Comparison of ENCODE assay signal across 23 mouse cellular contexts in genomic region chr16:93573434-93573833, GRCm38 (mm10). TPM values are rescaled to one million over a fixed set of nuclear protein-coding genes. Genes with fewer than 3 reads are reported as not detected.
"Had no signal": no experiment of that assay in that cellular context is flagged by ENCODE, and none has a peak within 500 bp of the region (broad histone marks: within the 10 kb centered on the region; RNA-seq: fewer than 3 reads in every experiment).

No protein-coding gene starts in this region.

- ATAC-seq: midbrain, embryonic 16.5 days had no signal

- H3K27ac ChIP-seq: midbrain, embryonic 10.5 days; midbrain, embryonic 12.5 days; neural tube, embryonic 12.5 days; stomach, embryonic 15.5 days; stomach, postnatal 0 days had no signal

- H3K4me2 ChIP-seq: lung, embryonic 14.5 days; midbrain, embryonic 12.5 days; neural tube, embryonic 12.5 days; stomach, embryonic 15.5 days had no signal

- DNase-seq: lung, adult 18-20 months; lung, embryonic 14.5 days; lung, postnatal 10 days; lung, postnatal 4 days; midbrain, embryonic 14.5 days; right cerebral cortex, postnatal 14 days; spleen, adult 18-20 months; thymus, postnatal 14 days had no signal

- H3K4me1 ChIP-seq: midbrain, embryonic 12.5 days had no signal

- H3K36me3 ChIP-seq: midbrain, embryonic 10.5 days; midbrain, embryonic 12.5 days; neural tube, embryonic 12.5 days; stomach, embryonic 15.5 days had no signal

- H3K4me3 ChIP-seq: midbrain, embryonic 10.5 days; midbrain, embryonic 12.5 days; neural tube, embryonic 12.5 days; stomach, embryonic 15.5 days had no signal

- H3K9me3 ChIP-seq: midbrain, embryonic 10.5 days; midbrain, embryonic 12.5 days; neural tube, embryonic 12.5 days; stomach, embryonic 15.5 days had no signal

- H3K27me3 ChIP-seq: midbrain, embryonic 12.5 days; neural tube, embryonic 12.5 days; stomach, embryonic 15.5 days had no signal

- H3K9ac ChIP-seq: lung, embryonic 14.5 days; midbrain, embryonic 12.5 days; neural tube, embryonic 12.5 days; stomach, embryonic 15.5 days had no signal

RNA-seq across cellular contexts. Expression of gene Gm5678, which starts 54.5 kb away (rescaled TPM):
- total RNA-seq: megakaryocyte, adult 5-6 weeks; megakaryocyte-erythroid progenitor cell, adult 5-6 weeks; monocyte, adult 5-6 weeks; neutrophil, adult 5-6 weeks had no signal
- polyA plus RNA-seq: liver, embryonic 16.5 days; lung, embryonic 14.5 days; lung, embryonic 16.5 days; midbrain, embryonic 10.5 days; midbrain, embryonic 12.5 days; midbrain, embryonic 14.5 days; midbrain, embryonic 16.5 days; neural tube, embryonic 12.5 days; neural tube, embryonic 14.5 days; testis, adult 2 months; urinary bladder, adult 2 months had no signal
